Mouse (Mus musculus) erythroid progenitor cell, adult 5-6 weeks (primary cell): ENCODE data around the gene Siah1b. TPM values are rescaled to one million over a fixed set of nuclear protein-coding genes. Genes with fewer than 3 reads are reported as not detected.

ENCODE experiments used
- ATAC-seq: replicated peaks from 2 replicates; pipeline ENCODE4 v1.8.0; 2016; ENCODE audit warnings: moderate number of reproducible peaks, mild to moderate bottlenecking, moderate TSS enrichment, inconsistent platforms; ENCODE audit not compliant: poor library complexity, low FRiP score, severe bottlenecking
- total RNA-seq, 2 experiments: library from RNA; stranded (forward) in 1 of 2; stranded (reverse) in 1 of 2; fragments of 150-400 nt in 1 of 2; fragments of 186-747, 209-891 nt in 1 of 2; gene quantifications; 2 replicates each; pipeline versions ENCODE4 v1.2.3 to v1.2.4; 2015 to 2017; ENCODE audit warnings: low replicate concordance in 2 of 2

The Siah1b gene
- 18.4 and 19.8 TPM in 2 replicates for total RNA-seq (2015; ENCODE audit: low replicate concordance)
- 17.2 and 20.3 TPM in 2 replicates for total RNA-seq (2017; ENCODE audit: low replicate concordance)

DNA sequence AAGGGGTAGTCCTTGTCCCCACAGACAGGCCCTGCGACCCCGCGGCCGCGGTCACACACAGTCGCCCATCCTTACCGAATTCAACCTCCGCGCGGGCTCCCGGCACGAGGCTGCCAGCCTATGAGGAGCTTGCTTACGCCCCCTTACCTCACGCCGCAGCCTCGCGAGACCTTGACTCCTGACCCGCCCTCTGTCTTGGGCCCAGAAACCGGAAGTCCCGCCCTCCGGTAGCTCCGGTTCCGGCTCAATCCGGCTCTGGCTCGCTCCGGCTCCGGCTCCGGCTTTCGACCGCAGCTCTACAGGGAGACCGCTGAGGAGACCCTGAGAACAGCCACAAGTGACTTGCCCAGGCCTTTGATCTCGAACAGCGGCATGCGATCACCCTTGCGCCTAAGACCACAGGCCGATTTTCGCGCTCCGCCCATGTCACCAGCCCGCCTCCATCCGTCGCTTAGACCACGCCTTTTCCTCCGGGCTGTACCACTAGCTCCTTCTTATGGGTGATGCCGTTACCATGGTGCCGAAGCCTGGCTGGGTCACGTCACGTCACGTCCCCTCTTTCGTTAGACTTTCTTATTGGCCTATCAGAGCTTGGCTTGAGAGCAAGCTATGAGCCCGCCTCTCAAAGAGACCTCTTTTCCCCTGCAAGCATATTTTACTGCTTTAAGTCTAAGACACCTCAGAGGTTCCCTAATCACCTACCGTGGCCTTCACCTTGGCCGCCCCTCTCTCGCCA lies at the start of gene Siah1b:
Gene Siah1b, minus strand, starts transcription at position 454 of the 736 bp plus-strand sequence.
- ATAC-seq: peak; percentile 98

DNA sequence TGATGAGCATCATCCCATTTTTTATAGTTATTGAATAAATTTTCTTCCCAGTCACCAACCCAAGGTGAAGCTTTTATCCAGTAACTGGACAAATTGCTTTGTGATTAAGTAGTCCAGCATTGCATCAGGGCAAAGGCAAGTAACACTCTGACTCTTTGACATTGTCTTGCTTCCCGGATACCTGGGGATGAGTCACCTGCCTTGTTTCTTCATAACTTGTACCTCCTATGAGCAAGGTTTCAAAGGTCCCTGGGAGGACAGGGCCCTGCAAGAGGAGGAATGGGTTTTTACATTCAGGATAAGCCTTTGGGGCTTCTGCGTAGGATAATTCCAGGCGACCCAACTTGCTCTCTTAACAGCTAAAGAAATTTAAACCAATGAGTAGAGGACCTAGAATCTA lies 47.6 kb upstream of the Siah1b start:
- no peak for ATAC-seq

DNA sequence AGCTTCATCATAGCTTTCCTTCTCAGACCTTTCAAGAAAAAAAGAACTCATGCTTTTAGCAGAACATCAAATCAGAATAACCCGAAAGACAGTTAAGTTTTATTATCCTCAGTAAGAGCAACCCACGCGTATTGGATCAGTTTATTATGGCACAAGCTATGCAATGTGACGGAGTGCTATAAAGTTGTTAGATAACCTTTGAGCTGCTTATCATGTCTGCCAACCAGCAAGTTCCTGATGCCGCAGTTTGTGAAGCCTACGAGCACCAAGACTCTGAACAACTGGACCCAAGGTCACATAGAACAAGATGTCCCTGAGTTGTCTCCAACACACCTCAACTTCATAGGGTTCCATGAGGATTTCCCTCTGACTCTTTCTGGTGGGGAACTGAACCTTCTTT lies 37.5 kb upstream of the Siah1b start:
- ATAC-seq: no peak

DNA sequence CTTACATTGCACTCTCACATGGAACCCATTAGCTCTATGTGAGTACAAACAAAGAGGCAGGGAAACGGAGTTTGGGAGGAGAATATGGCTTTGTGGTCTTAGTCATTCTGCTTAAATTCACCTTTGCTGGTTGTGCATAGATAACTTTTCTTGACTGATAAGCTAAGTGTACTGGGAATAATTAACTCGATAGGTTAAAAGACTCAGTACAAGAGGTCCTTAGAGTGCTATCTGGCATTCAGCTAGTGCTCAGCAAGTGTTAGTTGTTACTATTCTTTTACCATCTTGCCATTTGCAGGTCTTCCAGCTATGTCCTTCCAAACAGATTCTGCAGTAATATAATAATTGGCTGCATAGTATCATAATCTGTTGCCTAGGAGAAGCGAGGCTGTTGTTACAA lies 34.9 kb upstream of the Siah1b start:
- no peak for ATAC-seq

DNA sequence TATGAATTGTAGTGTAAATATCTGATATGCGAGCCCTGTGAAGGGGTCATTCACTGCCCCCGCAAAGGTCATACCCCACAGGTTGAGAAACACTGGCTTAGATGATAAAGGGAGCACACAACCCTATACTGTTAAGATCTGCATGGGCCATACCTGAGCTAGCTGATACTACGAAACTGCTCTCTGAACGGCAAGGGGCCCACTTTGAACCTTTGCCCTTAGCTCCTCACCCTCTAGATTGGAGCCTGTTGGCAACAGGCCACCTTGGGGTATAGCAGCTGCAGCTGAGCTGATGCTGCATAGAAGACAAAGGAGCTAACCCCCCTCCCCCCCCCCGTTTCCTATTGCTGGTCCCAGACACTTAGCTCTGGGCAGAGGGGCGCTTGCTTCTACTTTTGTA lies 26.4 kb upstream of the Siah1b start:
- ATAC-seq: no peak

DNA sequence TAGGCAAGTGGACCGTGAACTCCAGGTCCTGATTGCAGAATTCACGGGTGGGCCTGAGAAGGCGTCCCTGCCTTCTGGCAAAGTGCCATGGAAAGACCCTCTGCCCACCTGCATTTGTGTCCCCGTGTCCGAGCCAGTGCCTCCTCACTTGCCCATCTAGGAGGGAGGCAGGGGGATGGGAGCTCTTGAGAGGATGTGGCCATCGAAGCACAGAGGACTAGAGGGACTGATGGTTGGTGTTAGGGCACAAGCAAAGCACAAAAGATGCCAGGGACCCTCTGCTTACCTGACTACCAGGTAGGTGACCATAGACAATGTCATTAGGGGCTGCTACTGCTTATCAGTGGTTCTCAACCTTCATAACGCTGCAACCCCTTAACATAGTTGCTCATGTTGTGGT lies 25.9 kb upstream of the Siah1b start:
- ATAC-seq: no peak

DNA sequence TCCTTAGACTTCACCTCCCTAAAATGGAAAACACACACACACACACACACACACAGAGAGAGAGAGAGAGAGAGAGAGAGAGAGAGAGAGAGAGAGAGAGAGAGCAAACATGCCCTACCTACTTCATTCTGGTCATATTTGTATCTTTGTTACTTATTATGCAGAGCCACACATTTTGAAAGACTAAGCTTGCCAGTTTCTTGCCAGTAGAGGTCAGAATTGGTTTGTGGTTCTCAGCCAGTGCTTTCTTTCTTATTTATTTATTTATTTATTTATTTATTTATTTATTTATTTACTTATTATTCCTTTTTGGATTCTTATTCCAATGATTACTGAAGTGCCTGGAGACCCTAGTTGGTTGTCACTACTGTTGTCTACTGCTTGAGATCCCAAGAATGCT lies 25.2 kb upstream of the Siah1b start:
- ATAC-seq: no peak

DNA sequence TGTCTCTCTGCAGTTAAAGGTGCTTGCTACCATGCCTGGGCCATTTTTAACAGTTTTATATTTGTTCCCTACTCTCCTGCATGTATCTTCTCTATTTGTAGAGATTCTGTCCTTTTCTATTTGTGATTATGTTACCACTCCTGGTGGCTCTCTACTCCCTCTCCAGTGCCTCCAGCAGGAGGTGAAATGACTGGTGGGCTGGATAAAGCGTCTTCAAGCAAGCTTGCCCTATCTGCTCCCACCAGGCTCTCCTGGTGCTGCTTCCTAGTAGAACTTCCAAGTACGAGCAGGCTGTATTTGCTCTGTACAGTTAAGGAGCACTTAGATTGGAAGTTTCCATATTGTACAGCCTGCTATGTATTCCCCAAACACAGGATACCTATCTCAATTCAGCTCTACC lies 19.5 kb upstream of the Siah1b start:
- ATAC-seq: peak; percentile 62

DNA sequence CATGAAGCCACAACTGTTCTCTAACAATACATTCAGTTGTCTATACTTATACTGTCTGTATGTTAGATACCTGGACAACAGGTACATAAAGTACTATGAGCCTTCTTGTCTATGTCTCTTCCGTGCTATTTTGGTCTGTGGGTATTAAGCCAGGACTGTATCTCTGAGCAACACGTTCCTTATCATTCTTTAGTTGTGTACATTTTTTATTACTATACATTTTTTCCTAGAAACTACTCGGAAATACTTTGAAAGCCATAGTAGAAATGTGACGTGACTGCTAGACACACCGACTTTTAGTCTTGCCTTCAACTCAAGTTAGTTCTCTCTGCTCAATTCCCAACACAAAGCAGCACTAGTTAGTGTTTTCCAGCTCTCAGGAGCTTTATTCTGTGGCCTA lies 17.1 kb upstream of the Siah1b start:
- peak; percentile 62; the same call in 1 of the 2 replicates for ATAC-seq

DNA sequence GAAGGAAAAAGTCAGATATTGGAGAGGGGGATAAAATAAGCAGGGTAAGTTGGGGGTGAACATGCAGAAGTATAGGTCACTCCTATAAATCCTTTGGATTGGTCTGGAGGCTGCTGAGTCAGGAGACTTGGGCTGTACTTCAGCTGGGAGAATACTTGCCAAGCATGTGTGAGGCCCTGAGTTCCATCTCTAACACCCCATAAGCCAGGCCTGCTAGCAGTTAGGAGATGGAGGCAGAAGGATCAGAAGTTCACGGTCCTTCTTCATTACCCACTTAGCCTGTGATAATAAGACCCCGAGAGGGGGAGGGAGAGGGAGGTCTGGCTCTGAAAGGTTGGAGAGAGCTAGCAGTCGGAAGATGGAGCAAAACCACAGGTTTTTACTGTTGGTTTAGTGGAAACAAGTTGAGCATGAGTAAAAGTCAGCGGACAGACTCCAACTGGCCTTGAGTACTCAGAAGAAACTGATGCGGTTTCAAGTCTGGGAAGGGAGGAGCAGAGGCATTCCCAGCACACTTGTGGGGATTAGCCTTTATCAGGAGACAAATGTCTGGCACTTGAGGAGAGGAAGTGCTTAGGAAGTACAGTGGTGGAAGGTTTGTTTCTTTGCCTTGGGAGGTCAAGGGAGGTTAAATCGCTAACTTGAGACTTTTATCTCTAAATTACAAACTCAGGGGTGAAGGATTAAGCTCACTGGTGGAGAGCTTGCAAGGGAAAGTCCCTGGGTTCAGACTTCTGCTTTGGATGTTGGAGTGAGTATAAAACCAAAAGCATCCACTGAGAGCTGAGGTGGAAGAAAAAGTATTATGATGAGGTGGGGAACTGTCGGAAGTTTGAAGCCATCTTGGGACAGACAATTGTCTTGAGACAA lies 16.2 kb upstream of the Siah1b start:
- no peak for ATAC-seq

DNA sequence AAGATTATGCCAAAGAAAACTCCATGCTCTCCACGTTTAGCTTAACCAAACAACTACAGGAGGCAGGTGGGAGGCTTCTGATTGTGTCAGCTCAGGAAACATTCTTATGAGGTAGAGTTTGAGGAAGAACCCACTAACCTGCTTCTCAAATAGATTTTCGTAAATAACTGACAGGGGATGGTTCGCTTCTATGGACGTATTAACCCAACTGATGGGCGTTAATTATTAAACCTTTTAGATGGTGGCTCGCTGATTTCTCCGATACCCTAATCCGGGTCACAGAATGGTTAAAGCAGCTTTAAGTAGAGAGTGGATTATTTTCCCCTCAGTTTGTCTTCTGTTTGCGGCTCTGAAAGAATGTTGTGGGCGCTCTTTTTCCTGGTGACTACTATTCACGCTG lies 13.6 kb upstream of the Siah1b start:
- no peak for ATAC-seq

DNA sequence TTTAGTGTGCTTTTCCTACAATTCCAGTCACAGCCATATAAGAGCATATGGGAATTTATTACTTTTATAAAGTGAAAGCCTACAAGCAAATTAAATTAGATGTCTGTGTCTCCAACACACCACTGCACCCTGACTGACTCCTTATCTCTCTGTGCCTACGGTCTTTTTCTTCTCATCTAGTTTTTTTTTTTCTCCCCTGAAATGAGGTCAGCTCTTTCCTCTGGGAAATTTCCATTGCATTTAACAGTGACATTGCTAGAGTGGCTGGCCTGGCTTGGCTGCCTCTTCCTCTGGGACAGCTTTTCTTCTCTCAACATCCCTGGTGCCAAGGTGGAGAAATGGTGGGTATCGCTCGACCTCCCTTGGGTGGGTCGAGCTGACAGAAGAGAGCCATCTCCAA lies 12.3 kb upstream of the Siah1b start, which contains the start of gene Cltrn:
Gene Cltrn, plus strand, starts transcription at position 249 of the 400 bp plus-strand sequence.
- ATAC-seq: no peak

DNA sequence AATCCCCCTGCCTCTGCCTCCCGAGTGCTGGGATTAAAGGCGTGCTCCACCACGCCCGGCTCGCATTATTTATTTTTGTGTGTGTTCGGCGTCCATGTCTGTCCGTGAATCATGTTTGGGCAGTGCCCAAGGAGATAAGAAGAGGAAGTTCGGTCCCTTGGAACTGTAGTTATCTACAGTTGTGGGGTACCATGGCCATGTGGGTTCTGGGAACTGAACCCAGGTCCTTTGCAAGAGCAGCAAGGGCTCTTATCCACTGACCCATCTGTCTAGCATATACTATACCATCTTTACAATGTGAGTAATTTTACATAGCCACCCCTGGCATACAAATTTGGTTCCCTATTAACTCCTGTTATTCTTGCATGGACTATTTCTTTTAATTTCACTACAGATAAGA lies 5.7 kb upstream of the Siah1b start:
- no peak for ATAC-seq

DNA sequence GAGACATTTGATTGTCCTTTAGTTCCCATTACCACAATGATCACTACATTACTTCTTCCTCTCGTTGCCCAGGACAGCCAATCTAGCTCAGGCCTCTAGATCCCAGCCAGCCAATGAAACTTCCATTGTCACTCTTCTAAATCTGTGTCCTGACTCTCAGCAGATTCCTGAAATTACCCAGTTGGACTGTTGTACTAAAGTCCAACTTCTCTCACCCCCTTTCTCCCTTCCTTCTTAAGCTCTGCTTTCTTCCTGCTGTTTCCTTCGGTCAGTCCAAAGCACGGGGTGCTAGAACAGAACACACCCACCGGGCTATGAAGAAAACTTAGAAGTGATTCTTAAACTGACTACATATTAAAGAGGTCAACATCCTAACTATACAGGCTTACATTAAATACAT lies 7.3 kb downstream of the Siah1b start:
- no peak for ATAC-seq

DNA sequence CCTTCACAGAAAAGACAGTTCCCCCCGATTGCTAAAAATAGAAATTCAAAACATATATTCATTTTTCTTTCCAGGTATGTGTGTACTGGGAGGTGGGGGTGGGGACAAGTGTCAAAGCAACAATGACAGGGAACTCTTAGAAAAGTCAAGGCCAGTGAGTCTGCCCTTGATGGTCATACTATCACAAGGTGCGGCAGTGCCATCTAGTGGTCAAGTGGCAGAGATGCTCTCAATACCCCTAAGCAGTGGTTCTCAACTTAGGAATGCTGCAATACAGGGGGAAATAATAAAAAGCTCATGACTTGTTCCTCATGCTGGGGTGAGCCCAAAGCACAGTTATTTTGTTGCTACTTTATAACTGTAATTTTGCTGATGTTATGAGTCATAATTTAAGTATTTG lies 10.1 kb downstream of the Siah1b start:
- peak; percentile 95 for ATAC-seq

DNA sequence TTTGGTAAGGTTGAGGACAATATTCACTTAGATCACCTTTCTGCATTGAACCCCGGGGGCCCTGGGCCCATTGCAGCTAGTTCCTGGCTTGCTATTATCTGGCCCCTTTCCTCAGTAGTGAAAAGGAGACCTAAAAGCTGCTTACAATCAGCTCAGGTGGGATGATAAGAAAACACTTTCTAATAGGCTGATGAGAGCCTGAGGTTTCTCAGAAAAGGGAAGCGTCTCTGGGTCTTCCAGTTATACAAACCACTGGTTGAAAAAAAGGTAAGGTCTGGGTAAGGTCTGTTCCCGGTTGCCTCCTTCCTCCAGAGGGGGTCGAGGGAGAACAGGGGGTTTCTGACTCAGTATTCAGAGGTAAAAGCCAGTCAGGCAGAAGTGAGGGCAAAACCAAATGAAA lies 17.2 kb downstream of the Siah1b start:
- ATAC-seq: no peak

DNA sequence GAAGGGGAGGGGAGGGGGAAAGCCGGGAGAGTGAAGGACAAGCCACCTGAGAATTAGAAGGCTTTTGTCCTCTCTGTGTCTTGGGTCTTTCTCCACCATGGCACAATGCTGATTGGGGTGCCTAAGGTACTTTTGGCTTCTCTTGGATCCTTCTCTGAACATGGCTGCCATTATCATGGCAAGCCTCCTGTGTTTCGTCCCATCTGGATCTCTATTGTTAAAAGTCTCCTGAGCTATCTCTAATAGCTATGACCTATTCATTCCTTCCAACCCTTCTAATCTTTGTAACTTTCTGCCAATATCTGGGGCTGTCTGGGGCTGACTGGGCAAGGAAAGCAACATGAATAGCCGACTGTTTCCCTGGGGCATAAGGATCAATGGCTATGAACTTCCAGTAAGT lies 17.8 kb downstream of the Siah1b start:
- ATAC-seq: no peak

DNA sequence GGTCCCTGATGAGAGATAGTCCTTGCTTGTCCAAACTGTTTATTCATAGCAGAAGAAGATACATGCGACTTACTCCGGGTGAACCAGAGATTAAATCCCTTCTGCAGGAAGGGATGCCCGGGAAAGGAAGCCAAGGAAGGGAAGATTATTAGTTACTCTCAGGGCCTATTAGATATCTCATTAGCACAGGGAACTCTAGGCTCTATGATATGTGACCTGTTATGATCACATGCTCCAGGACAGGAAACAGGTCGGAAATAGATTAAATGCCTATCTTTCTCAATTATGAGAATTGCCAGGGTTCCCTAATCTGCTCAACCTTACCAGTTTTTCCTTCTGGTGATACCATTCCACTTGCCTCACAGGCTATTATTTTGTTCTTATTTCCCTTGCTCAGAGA lies 20.6 kb downstream of the Siah1b start:
- ATAC-seq: no peak

DNA sequence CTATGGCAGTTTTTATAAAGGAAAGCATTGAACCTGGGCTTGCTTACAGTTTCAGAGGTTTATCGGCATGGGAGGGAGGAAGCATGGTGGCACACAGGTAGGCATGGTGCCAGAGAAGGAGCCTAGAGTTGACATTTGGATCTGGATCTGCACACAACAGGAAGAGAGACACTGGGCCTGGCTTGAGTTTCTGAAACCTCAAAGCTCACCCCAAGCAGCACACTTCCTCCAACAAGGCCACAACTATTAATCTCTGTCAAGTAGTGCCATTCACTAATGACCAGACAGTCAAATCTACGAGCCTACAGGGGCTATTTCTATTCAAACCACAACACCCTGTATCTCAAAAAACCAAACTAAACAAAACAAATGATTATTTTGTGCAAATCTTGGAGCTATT lies 29.6 kb downstream of the Siah1b start:
- ATAC-seq: no peak

DNA sequence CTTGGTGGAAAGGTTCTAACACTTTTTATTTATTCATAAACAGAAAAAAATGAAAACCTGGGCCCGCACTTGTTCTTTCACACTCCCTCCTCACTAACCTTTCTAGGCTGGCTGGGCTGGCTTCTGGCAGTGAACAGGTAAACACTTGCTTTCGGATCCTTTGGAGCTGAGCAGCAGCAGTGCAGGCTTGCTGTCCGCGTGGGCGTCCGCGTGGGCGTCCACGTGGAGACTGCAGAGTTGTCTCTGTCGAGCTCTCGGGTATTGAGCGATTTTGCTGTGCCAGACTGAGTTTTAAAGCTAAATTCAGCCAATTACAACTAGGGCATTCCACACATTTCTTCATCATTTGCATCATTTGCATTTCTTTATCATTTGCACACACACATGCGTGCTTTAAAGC lies 34.2 kb downstream of the Siah1b start:
- no peak for ATAC-seq

DNA sequence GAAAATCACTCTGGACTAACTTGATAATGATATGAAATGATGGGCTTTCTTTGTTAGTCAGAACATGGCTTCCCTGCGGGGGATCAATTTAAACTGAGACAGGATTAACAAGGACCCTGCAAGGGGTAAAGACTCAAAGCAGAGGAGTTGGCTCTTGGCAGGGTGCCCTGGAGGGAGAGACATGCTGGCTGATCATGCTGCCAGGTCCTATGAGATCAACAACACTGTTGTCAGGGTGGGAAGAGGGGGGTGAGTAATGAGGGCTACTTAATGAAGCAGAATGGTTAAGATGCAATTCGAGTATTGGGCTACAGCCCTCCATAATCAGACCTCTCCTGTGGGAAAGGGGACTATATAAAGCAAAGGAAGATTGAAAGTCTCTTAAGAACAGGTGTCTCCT lies 37.4 kb downstream of the Siah1b start:
- ATAC-seq: no peak
